Mouse (Mus musculus) kidney, embryonic 15.5 days (tissue): ENCODE measurements around the gene Tgfbr2. TPM values are rescaled to one million over a fixed set of nuclear protein-coding genes. Genes with fewer than 3 reads are reported as not detected.

Experiments
- ATAC-seq: fragments of 200-750 bp; cut with Nextera tagmentation; replicated peaks from 2 replicates; pipeline ENCODE4 v1.8.0; 2017; ENCODE audit warnings: moderate TSS enrichment; ENCODE audit not compliant: low FRiP score
- H3K27ac ChIP-seq: fragments of 300-500 bp; sonication (generic); 2 replicates; pipeline ENCODE4 v1.5.1; 2015; ENCODE audit warnings: mild to moderate bottlenecking, inconsistent platforms
- H3K27me3 ChIP-seq: fragments of 300-500 bp; sonication (generic); 2 replicates; pipeline ENCODE4 v1.6.1; 2015; ENCODE audit warnings: inconsistent platforms
- H3K36me3 ChIP-seq: fragments of 300-500 bp; sonication (generic); 2 replicates; pipeline ENCODE4 v1.6.1; 2015; ENCODE audit warnings: inconsistent platforms
- H3K4me1 ChIP-seq: fragments of 300-500 bp; sonication (generic); 2 replicates; pipeline ENCODE4 v1.6.1; 2015; ENCODE audit warnings: inconsistent platforms
- H3K4me2 ChIP-seq: fragments of 300-500 bp; sonication (generic); 2 replicates; pipeline ENCODE4 v1.6.1; 2015; ENCODE audit warnings: moderate library complexity, mild to moderate bottlenecking, inconsistent platforms
- H3K4me3 ChIP-seq: fragments of 300-500 bp; sonication (generic); replicated peaks from 2 replicates; pipeline ENCODE4 v1.5.1; 2015; ENCODE audit warnings: mild to moderate bottlenecking, inconsistent platforms
- H3K9ac ChIP-seq: fragments of 300-500 bp; sonication (generic); 2 replicates; pipeline ENCODE4 v1.6.1; 2015; ENCODE audit warnings: mild to moderate bottlenecking, inconsistent platforms
- H3K9me3 ChIP-seq: fragments of 300-500 bp; sonication (generic); replicated peaks from 2 replicates; pipeline ENCODE4 v1.6.1; 2016; ENCODE audit warnings: inconsistent platforms
- WGBS: fragments of 180-500 bp; shearing (Covaris S2); methylation state at CpG from one replicate; pipeline ENCODE4 v1.1.7; 2015; ENCODE audit warnings: mixed read lengths; 5-methylcytosine and 5-hydroxymethylcytosine counted together
- polyA plus RNA-seq: library from polyadenylated mRNA; unstranded; fragments of >200 nt; fragmentation: Nextera tagmentation; extraction: Ambion mirVana; gene quantifications from 2 replicates; pipeline ENCODE4 v1.2.1, GENCODE M21; 2015

Tgfbr2 gene
- polyA plus RNA-seq, 1 experiment from 2014 or later = 31.5 TPM

DNA sequence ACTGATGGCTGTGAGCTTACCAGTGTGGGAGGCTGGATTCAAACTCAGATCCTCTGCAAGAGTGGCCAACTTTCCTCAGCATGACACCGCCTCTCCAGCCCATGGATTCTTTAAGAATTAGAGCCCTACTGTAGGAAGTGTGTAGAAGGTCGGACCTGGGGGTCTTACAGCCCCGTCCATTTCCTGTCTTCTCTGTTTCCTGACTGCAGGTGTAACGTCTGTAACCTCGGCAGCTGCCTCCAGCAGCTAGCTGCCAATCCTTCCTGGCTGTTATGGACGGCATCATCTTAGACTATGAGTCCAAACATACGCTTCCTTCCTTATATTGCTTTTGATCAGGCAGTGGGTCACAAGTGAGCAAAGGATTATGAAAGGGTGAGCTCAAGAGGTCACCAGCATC lies 17.1 kb upstream of the Tgfbr2 start:
- Histone ChIP-seq H3K9ac (no peak overlapping the region), H3K27ac (no peak overlapping the region), H3K27me3 (no peaks in the 10 kb centered on the region), H3K9me3 (no peaks in the 10 kb centered on the region), H3K4me2 (no peak overlapping the region), H3K36me3 (no peaks in the 10 kb centered on the region), H3K4me3 (no peak overlapping the region), H3K4me1 (no peaks in the 10 kb centered on the region)
- WGBS = 73% methylated on average over 7 of the region's 7 CpGs
- ATAC-seq = no peak

DNA sequence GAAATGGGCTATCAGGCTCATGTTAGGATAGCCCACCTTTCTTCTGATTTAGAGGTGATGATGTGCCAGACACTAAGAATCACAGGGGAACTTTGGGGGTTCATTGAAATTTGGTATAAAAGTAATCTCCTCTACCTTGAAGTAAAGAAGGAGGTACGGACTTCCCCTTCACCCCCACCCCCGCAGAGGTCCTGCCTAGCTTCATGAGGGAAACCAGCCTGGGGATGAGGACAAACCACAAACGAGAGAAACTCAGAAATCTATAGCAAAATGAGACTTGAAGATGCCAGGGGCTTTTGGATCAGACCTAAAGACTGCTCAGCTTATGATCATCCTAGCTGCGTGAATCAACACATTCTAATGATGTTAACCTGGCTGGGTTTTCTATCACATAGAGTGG lies 14.7 kb upstream of the Tgfbr2 start:
- Histone ChIP-seq H3K9me3 (no peaks in the 10 kb centered on the region), H3K36me3 (no peaks in the 10 kb centered on the region), H3K27ac (no peak overlapping the region), H3K4me3 (no peak overlapping the region), H3K4me2 (no peak overlapping the region), H3K27me3 (no peaks in the 10 kb centered on the region), H3K9ac (no peak overlapping the region), H3K4me1 (0 out of 2 replicates have a peak, but pooled peaks cover 3% of the 10 kb centered on the region)
- no peak for ATAC-seq
- 93% methylated on average over 4 of the region's 4 CpGs for WGBS

DNA sequence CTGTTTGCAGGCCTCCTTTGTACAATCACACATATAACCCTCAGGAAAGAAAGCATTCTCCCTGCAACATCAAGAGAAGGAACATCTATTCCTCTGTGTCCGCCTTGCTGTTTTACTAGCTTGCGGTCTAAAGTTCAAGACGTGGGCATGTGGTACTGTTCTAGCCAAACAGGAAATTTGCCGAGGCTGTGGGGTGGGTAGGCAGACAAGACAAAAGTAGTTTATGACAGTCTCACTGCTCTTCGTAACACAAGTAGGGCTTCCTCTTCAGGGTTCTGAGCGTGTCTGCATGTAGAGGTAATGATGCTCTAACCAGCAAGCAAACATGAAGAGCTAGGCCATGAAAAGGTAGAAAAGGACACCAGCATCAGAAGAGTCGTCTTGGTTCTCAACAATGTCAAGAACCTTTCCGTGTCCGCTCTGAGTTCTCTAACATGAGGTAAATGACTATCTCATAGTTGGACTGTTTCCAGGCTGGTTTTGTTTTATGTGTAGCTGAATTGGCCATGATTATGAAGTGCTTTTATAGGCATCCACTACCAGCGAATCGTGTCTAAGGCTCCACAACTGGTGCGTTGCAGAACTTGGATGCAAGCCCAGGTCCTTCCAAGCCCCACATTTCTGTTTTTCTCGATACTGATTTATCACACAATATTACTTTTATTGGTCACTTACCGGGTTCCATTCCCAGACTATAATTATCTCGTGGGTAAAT lies 13.9 kb upstream of the Tgfbr2 start:
- H3K36me3 ChIP-seq = no peaks in the 10 kb centered on the region
- H3K9ac ChIP-seq = no peak overlapping the region
- no peak overlapping the region for H3K4me3 ChIP-seq
- no peak overlapping the region for H3K4me2 ChIP-seq
- H3K27me3 ChIP-seq = no peaks in the 10 kb centered on the region
- 74% methylated on average over 15 of the region's 15 CpGs for WGBS
- no peak overlapping the region for H3K27ac ChIP-seq
- no peak for ATAC-seq
- H3K9me3 ChIP-seq = no peaks in the 10 kb centered on the region
- H3K4me1 ChIP-seq = 0 out of 2 replicates have a peak, but pooled peaks cover 3% of the 10 kb centered on the region

DNA sequence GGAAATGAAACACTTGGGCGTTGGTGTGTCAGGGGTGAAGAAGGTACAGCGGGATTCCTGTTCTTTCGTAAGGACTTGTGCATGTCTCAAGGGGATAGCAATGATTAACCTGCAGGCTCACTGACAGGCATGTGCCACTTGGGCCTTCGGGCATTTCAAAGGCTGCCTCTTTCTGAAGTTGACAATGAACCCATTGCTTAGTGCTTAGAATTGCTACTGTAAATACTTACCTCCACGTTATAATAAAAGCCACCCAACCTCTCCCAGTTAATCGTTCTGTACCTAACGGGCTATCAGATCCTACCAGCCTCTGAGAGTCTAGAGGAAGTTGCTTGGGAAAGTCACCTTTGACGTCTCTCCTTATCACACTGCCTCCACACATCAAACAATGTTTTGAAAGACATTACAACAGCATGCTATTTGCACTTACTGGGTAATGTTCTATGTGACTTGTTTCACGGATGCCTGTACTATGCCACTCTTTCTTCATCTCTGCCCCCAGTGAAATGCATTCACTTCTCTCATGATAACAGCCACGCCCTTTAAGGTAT lies 12.1 kb upstream of the Tgfbr2 start:
- WGBS = 75% methylated on average over 10 of the region's 10 CpGs
- ATAC-seq = no peak
- H3K4me2 ChIP-seq = no peak overlapping the region
- H3K27me3 ChIP-seq = no peaks in the 10 kb centered on the region
- no peak overlapping the region for H3K4me3 ChIP-seq
- no peak overlapping the region for H3K9ac ChIP-seq
- no peak overlapping the region for H3K27ac ChIP-seq
- no peaks in the 10 kb centered on the region for H3K36me3 ChIP-seq
- H3K4me1 ChIP-seq = 0 out of 2 replicates have a peak, but pooled peaks cover 3% of the 10 kb centered on the region
- H3K9me3 ChIP-seq = no peaks in the 10 kb centered on the region

DNA sequence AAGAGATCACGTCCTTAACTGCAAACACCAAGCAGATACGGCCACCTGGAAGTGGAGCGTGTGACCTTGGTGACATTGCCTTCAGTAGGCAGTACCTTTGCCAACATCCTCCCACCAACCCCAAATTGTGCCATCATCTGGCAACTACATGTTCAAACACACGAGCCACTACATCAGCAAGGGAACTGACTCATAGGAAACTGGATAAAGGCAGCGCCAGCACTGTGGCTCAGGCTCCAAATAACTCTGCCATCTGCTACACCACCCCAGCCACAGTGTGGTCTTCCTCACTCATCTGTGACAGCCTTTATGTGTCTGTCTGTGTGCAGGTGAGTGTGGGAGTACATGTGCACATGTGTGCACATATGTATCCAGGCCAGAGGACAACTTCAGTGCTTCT lies 9.7 kb upstream of the Tgfbr2 start:
- H3K9me3 ChIP-seq = no peaks in the 10 kb centered on the region
- 95% methylated on average over 5 of the region's 5 CpGs for WGBS
- no peak overlapping the region for H3K9ac ChIP-seq
- H3K4me1 ChIP-seq = 0 out of 2 replicates have a peak, but pooled peaks cover 3% of the 10 kb centered on the region
- no peak overlapping the region for H3K27ac ChIP-seq
- no peak for ATAC-seq
- H3K27me3 ChIP-seq = no peaks in the 10 kb centered on the region
- no peaks in the 10 kb centered on the region for H3K36me3 ChIP-seq
- no peak overlapping the region for H3K4me3 ChIP-seq
- no peak overlapping the region for H3K4me2 ChIP-seq

- no peak for ATAC-seq
- Histone ChIP-seq H3K27me3 (no peaks in the 10 kb centered on the region), H3K4me1 (0 out of 2 replicates have a peak, but pooled peaks cover 3% of the 10 kb centered on the region), H3K9ac (no peak overlapping the region), H3K4me2 (no peak overlapping the region), H3K4me3 (no peak overlapping the region), H3K27ac (no peak overlapping the region), H3K9me3 (no peaks in the 10 kb centered on the region), H3K36me3 (no peaks in the 10 kb centered on the region)
- 88% methylated on average over 6 of the region's 6 CpGs for WGBS
Measured at GRCm38 (mm10) chr9:116183035-116183434, 7.9 kb upstream of the Tgfbr2 start.

DNA sequence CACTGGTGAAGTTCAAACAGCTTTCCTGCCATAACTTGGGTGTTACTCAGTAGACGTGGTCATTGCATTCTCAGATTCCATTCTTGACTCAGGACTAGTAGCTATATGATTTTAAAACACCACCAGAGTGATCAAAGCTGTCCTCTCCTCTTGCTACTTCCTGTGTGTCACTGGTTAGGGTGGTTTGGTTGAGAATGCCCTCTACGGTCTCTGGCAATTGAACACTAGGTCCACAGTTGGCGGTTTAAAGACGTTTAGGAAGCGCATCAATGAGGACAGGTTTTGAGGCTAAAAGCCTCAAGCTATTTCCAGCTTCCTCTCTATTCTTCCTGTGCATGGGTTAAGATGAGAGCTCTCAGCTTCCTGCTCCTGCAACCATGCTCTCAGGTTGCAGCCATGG lies 6.4 kb upstream of the Tgfbr2 start:
- no peak overlapping the region for H3K4me2 ChIP-seq
- no peak overlapping the region for H3K9ac ChIP-seq
- no peak for ATAC-seq
- H3K4me3 ChIP-seq = no peak overlapping the region
- no peaks in the 10 kb centered on the region for H3K9me3 ChIP-seq
- no peaks in the 10 kb centered on the region for H3K27me3 ChIP-seq
- 88% methylated on average over 5 of the region's 5 CpGs for WGBS
- H3K27ac ChIP-seq = no peak overlapping the region
- H3K36me3 ChIP-seq = no peaks in the 10 kb centered on the region
- no peaks in the 10 kb centered on the region for H3K4me1 ChIP-seq

DNA sequence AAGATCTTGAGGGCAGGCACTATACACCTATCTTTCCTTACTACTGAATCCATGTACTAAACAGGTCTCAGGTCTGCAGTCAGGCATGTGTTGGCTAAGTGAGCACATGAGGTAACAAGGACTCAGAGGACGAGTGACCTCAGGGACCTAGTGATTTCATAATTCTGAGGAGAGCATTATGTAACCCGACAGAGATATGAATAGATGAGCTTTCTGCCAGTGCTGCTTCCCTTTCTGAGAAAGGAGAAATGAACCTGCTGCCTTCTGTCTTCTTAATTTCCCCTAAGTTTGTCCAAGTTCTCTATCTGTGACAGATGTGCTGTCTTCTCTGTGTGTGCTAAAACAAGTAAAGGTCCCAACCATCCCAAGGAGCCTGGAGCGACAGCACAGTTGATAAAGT lies 3.0 kb upstream of the Tgfbr2 start:
- Histone ChIP-seq H3K4me2 (no peak overlapping the region), H3K9ac (no peak overlapping the region), H3K27ac (no peak overlapping the region), H3K4me1 (peaks cover 24% of the 10 kb centered on the region), H3K36me3 (no peaks in the 10 kb centered on the region), H3K4me3 (no peak overlapping the region), H3K9me3 (no peaks in the 10 kb centered on the region), H3K27me3 (no peaks in the 10 kb centered on the region)
- no peak for ATAC-seq
- 77% methylated on average over 3 of the region's 3 CpGs for WGBS

DNA sequence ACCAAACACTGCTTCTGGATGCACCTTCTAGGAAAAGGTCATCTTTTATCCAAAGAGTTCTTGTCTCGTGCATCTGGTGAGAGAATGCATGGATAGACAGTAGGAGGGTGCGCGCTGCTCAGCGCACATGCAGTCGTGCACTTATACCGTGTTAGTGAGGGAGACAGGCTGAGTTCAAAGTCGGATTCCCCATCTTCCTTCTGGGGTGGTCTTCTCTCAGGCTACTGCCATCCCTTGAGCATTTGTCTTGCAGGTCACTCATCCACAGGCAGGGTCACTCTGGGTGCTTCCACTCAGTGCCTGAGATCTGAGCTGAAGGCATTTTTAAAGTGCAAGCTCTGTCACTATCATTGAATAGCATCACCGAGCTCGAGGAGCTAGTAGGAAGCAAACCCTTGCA lies 1.9 kb upstream of the Tgfbr2 start:
- H3K4me2 ChIP-seq = no peak overlapping the region
- 88% methylated on average over 9 of the region's 9 CpGs for WGBS
- no peaks in the 10 kb centered on the region for H3K36me3 ChIP-seq
- no peaks in the 10 kb centered on the region for H3K27me3 ChIP-seq
- H3K27ac ChIP-seq = no peak overlapping the region
- no peak overlapping the region for H3K9ac ChIP-seq
- peaks cover 33% of the 10 kb centered on the region for H3K4me1 ChIP-seq
- ATAC-seq = no peak
- H3K4me3 ChIP-seq = no peak overlapping the region
- H3K9me3 ChIP-seq = no peaks in the 10 kb centered on the region

GRCm38 (mm10) chr9:116175488-116176115 lies 442 bp upstream of the Tgfbr2 start:
- whole genome bisulfite sequencing = 3% methylated on average over 16 of the region's 16 CpGs
- Histone ChIP-seq H3K9ac (peak overlapping the region; percentile 96), H3K4me3 (peak overlapping the region; percentile 89), H3K9me3 (no peaks in the 10 kb centered on the region), H3K4me1 (peaks cover 44% of the 10 kb centered on the region), H3K4me2 (peak overlapping the region; percentile 81), H3K27ac (peak overlapping the region; percentile 98), H3K36me3 (no peaks in the 10 kb centered on the region), H3K27me3 (no peaks in the 10 kb centered on the region)
- peak; percentile 72 for ATAC-seq

- Histone ChIP-seq H3K9ac (peak overlapping the region; percentile 96), H3K36me3 (no peaks in the 10 kb centered on the region), H3K27ac (peak overlapping the region; percentile 98), H3K27me3 (no peaks in the 10 kb centered on the region), H3K4me2 (peak overlapping the region; percentile 81), H3K4me1 (peaks cover 63% of the 10 kb centered on the region), H3K4me3 (peak overlapping the region; percentile 89), H3K9me3 (no peaks in the 10 kb centered on the region)
- WGBS = 40% methylated on average over 16 of the region's 16 CpGs
- no peak for ATAC-seq
Measured at GRCm38 (mm10) chr9:116173473-116174170, 1.5 kb downstream of the Tgfbr2 start.

DNA sequence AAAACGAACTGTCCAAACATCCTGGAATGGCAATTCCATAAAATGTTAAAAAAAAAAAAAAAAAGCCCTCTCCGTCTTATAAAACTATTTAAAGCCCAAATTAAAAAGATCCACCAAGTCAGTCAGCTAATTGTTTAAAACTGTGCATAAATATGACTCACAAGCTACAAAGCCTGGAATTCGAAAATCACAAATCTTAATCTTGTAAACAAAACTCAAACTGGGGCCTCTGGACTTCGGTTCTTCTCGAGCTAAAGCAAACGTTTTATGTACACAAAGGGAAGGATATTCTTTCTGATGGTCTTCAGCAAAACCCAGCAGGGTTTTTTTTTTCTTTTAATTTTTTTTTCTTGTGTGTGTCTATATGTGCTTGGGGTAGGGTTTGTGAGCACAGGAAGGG lies 2.1 kb downstream of the Tgfbr2 start:
- no peaks in the 10 kb centered on the region for H3K36me3 ChIP-seq
- ATAC-seq = no peak
- H3K4me2 ChIP-seq = peak overlapping the region; percentile 81
- no peaks in the 10 kb centered on the region for H3K27me3 ChIP-seq
- 48% methylated on average over 6 of the region's 6 CpGs for WGBS
- H3K9ac ChIP-seq = peak overlapping the region; percentile 23; the same call in 1 of the 2 replicates
- no peaks in the 10 kb centered on the region for H3K9me3 ChIP-seq
- H3K27ac ChIP-seq = peak overlapping the region; percentile 98
- peaks cover 63% of the 10 kb centered on the region for H3K4me1 ChIP-seq
- peak overlapping the region; percentile 89 for H3K4me3 ChIP-seq
